Mouse (Mus musculus) cerebellum, adult 11 months (tissue): ENCODE measurements around the gene Tmem185b.

ENCODE experiments used
- DNase-seq: peaks from one replicate; pipeline ENCODE4 v3.0.0; 2022

The Tmem185b gene

DNA sequence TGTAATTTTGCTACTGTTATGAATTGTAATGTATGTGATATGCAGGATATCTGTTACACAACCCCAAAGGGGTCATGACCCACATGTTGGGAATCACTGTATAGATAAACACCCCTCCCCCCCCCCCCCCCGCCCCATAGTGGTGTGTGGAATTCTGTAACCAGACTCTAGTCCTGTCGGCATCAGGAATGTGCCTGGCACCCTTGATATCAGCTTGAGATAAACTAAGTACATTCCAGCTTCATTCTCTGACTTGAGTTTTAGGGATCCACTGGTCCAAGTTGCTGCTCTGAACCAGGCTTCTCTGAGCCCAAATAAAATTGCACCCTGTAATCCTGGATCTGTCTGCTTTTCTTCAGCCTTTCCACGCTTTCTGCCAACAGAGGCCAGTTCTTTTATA lies 15.6 kb downstream of the Tmem185b start:
- DNase-seq: no peak

DNA sequence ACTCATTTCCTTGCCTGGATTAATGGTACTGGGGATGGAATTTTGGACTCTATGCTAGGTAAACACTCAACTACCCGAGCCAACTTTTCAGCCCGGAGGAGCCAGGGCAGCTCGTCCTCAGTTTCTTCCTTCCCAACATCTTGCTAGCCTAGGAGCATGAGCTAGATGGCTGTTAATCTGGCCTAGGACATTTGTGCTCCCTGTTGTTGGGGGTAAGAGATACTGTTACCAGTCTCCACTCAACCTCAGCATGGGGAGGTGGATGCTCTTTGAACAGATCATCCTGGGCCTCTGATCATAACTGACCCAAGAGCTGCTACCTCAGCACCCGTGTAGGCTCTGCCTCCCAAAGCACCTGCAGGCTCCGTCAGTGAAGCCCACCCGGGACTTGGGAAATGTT lies 17.4 kb downstream of the Tmem185b start:
- DNase-seq: no peak

DNA sequence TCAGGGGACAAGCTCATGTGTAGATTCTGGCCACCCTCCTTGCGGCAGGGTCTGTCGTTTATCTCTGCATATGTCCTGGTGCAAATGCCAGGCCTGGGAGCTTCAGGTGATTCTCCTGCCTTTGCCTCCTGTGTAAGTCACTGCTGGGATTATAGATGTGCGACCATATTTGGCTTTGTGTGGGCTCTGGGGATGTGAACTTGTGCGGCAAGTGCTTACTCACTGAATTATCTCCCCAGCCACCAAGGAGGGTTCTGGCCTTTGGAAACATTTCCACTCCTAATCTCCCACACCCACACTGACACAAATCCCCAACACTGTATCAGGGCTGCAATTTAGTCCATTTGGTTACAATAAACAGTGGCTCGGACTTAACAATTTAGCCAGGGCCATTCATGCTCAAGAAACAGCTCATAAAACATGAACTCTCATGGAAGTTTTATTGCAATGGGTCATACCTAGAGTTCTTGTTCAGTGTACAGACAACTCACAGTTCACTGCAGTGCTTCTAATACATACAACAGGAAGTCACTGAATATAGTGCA lies 18.7 kb downstream of the Tmem185b start:
- no peak for DNase-seq

DNA sequence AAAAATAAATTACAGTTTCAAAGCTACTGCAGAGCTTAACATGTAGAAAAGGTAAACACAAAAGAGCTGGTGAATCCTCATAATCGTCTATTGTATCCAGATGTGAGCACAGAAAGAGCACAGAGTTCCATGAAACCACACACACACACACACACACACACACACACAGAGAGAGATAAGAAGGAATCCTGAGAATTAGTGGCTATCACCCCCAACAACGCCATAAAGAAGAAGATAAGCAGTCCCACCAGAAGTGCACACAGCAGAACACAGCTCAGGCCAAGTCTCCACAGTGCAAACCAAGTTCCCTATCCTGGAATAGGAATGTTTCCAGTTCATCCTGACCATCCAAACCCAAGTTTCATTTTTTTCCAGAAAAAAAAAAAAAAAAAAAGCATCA lies 19.2 kb downstream of the Tmem185b start:
- no peak for DNase-seq

DNA sequence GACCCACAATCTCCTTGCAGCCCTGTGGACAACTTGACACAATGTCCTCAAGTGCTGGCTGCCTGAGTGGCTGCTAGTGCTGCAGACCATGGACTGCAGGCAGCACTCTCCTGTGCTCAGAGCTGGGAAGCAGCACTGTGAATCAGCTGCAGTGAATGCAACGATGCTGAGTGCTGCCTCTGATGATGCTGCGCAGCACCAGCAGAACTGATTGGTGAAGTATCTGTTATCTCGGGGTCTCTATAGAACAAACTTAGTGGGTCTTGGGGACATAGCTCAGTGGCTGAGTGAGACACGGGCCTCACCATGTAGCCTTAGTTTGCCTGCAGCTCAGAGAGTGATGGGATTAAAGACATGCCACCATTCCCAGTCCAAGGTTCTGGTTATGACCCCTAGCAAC lies 19.7 kb downstream of the Tmem185b start:
- DNase-seq: no peak

DNA sequence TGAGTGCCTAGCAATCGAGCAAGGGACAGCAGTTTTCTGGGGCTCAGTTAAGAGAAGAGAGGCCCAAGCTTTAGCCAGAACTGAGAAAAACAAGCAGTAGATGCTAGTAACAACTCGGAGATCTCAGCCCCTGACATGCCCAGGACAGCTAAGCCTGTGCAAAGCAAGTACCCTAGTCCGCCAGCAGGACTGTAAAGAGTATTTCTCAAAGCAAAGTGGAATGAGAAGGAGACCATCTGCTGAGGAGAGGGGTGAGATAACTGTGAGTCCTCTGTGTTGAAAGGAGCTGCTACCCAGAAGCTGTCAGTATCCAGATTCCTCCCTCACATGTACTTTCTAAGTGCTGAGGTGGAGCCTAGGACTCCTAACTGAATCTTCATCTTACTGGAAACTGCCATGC lies 20.5 kb downstream of the Tmem185b start:
- DNase-seq: no peak

DNA sequence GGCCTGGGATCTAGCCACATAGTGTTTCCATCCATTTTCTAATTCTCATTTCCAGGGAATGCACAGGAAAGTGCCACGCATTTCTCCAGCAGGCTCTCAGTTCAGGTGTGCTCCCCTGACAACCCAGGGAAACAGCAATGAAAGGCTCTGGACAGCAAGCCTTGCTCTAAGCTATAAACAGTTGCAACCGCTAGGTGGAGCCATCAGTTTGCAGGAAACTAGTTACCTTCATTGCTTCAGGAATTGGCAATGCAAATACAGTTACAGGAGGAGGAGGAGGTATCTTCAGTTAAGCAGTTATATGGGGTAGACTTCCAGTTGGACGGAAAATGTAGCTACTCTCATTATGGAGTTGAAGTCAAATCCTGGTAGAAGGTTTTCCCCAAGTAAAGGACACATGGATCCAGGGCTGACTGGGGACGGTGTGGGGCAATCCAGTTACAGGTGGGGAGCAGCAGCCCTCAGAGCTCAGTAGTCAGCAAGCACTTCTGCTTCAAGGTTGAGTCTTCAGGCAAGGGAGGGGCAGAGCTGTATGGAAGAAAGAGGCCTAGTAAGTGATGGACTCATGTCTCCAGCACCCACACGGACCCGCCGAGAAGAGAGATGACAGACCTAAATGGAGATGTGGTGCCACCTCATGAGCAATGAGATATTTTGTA lies 22.8 kb downstream of the Tmem185b start:
- peak; percentile 66 for DNase-seq

DNA sequence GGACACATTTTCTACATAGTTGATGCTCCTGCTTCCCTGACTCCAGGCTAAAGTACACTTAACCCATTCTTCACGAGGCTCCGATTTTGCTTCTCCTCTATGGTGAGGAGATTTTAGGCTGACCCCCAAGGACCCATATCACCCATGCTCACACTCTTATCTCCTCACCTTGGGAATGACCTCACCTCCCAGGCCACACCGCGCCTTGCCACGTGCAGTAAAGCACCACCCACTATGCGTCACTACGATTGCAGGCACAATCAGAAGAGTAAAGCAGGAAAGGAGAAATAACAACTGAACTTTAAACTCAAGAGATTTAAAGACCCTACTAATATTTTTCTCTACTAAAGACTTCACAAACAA lies 23.3 kb downstream of the Tmem185b start:
- DNase-seq: no peak

DNA sequence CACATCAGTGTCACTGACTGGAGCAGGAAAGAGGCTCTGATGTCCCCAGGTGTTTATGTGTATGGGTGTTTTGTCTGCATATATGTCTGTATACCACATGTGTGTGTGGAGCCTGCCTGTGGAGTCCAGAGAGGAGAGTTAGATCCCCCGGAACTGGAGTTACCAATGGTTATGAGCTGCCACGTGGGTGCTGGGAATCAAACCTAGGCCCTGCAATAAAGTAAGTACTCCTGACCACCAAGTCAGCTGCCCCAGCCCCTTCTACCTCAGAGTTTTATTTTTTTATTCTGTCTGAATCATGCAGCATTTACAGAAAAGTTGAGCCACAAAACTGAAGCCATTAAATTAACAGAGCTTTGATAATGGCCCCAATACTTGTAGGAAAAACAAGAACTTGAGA lies 24.1 kb downstream of the Tmem185b start:
- DNase-seq: no peak

DNA sequence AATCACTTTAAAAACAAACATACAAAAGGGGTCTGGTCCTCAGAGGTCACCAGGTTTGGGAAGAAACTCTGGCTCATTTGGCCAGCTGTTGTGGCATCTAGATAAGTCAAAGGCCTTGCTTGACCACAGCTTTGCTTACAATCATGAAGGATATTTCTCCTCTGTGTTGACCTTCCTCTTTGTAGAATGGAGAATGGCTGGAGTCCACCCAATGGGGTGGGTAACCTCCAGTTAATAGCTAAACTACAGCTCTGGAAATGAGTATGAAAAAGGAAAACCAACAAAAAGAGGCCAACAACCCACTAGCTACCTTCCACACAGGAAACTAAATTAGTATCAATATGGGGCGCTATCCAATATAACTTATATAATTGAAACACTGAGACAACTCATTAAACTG lies 25.7 kb downstream of the Tmem185b start:
- no peak for DNase-seq

DNA sequence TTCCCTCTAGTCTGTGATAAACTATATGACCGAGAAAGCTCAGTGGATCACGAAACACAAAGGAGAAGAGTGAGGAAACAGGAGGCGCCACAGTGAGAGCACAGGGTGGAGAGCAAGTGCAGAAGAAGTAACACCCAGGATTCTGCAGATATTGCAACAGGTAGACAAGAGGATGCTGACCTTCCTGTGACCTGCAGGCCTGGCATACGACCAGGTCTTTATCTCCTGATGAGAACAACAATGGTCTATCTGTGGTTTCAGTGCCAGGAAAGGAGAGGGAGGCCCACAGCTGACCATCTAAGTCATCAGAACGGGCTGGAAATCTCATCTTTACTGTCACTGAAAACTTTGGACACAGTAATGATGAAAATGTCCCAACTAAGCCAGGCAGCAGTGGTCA lies 29.7 kb downstream of the Tmem185b start:
- DNase-seq: no peak

DNA sequence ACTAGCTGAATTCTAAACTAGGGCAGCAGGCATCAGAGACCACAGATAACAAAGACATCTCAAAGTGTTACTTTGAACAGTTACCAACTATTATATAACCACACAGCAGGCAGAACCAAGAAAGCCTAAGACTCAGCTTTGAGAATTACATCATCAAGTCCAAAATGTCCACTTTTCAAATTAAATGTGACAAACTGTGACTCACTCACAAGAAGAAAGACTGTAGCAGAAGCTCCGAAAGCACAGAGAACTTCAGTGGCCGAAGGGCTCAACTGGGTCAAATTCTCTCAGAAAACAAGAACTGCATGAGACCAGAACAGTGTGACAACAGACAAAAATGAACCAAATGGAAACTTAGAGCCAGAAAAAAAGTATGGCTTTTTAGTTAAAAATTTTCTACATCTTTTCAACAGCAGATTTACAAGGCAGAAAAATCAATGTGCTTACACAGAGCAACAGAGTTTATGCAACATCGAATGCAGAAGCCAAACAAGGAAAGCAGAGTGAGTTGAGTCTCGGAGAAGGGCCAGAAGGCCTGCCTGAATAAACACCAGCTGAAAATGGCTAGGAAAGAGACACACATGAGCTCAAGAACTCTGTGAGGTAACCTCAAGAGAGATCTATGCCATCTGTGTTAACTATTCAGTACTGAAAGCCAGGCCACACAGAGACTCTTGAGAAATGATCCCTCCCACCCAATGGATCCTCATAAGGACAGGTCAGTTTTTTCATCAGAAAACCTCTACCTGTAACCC lies 31.9 kb downstream of the Tmem185b start:
- DNase-seq: no peak

DNA sequence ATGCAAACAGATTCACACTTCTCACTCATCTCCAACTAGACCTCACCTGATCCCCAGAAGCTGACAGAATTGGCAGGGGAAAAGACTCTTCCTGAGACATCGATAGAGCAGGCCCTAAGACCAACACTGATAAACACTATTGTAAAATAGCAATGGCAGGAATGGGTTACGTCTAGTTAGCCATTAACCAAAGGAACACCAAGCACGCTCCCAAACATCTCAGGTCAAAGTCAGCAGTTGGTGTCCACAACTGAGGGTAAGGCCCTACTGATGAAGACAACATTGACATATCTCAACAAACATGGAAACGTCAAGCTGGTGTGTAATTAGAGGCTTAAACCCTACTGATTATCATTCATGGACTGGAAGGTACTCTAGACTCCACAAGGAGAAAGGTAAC lies 39.6 kb downstream of the Tmem185b start:
- no peak for DNase-seq

DNA sequence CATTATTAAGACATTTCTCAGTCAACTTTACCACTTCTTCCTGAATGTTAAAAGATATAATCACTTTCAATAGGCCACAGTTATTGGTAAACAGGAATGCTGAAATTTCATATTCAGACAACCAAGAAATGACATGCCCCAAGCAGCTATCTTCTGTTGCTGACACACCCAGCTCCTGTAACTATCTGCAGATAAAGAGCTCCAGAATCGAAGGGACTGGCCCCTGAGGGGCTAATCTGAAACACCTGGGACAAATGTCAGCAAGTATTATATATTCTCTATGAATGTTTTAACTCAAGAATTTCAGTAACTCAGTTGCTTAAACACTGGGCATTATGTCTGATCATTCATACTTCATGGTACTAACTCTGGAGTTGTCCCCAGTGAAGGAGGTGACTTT lies 44.2 kb downstream of the Tmem185b start:
- DNase-seq: no peak
